Mouse (Mus musculus) left cerebral cortex, adult 2 months (tissue): Measurements from ENCODE around the gene Ppp1r12b. TPM values are rescaled to one million over a fixed set of nuclear protein-coding genes. Genes with fewer than 3 reads are reported as not detected.

Source experiments
- DNase-seq, 2 experiments: peaks; one replicate each; pipeline ENCODE4 v3.0.0; 2021 to 2022; ENCODE audit warnings: low spot score in 2 of 2, mixed read lengths in 1 of 2; ENCODE audit errors: extremely low spot score in 1 of 2
- H3K27ac ChIP-seq: fragments of 200-600 bp; 2 replicates; pipeline ENCODE4 v1.8.1; 2022
- H3K4me3 ChIP-seq: fragments of 200-600 bp; 2 replicates; pipeline ENCODE4 v1.8.1; 2022
- CTCF ChIP-seq: fragments of 200-600 bp; IDR thresholded peaks from 2 replicates; pipeline ENCODE4 v1.8.1; 2022; ENCODE audit warnings: antibody characterized with exemption, mild to moderate bottlenecking, moderate library complexity
- intact Hi-C: fragments of 180-260 bp; cut with DNase I; formaldehyde crosslinking; loops from one replicate; pipeline ENCODE4 v1.15.1; 2025
- long read RNA-seq, 2 experiments: library from polyadenylated mRNA; stranded (forward); transcript quantifications; one replicate each; pipeline ENCODE4 v2.0.0; 2021; ENCODE audit warnings: borderline mapping rate in 2 of 2
- total RNA-seq, 2 experiments: library from RNA; stranded (reverse); gene quantifications; 2 replicates each; pipeline ENCODE4 v1.2.3; 2021

Ppp1r12b gene
- total RNA-seq, result 10 to 100 TPM; 80.2 to 82.0 TPM
- long read RNA-seq, experiment 1, partial matches to known transcripts, result 1 of 20 reads
- long read RNA-seq, experiment 1, other reads (novel, unspliced or antisense), result 19 of 20 reads
- long read RNA-seq, experiment 2, partial matches to known transcripts, result 1 of 16 reads
- long read RNA-seq, experiment 2, other reads (novel, unspliced or antisense), result 15 of 16 reads

DNA sequence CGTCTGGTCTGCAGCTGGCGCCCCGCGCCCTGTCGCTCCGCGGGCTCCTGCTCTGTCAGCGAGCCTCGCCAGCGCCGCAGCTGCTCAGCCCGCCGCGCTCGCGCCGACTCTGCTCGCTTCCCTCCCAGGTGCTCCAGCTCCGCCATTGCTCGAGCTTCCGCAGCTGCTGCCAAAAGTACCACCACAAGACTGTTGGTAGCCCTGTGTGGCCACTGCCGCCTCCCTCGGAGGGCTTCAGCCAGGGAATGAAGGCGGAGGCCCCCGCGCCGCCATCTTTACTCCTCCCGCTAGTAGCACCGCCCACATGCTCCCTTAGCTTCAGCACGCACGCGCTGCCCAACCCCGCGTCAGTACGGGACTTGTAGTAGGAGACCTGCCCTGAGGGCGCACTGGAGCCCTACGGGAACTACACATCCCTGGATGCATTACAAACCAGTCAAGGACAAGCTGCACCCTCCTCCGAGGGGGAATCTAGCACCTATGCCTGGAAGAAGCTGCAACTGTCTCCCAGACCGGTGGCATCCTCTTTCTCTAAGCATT lies at the start of gene Ppp1r12b:
Gene Ppp1r12b (minus strand): TSS at position 306 of the 540 bp plus-strand sequence.
- intact Hi-C loops, result loop anchor here (2.0 kb wide), 1 partner anchor 47 kb away; no protein-coding TSS in a partner anchor
- H3K27ac ChIP-seq, result peak within 1 kb of the TSS; percentile 95
- peak within 1 kb of the TSS; percentile 88 for H3K4me3 ChIP-seq
- peak; percentile 94 to 96 for DNase-seq
- TF ChIP-seq CTCF, result peak; percentile 49

DNA sequence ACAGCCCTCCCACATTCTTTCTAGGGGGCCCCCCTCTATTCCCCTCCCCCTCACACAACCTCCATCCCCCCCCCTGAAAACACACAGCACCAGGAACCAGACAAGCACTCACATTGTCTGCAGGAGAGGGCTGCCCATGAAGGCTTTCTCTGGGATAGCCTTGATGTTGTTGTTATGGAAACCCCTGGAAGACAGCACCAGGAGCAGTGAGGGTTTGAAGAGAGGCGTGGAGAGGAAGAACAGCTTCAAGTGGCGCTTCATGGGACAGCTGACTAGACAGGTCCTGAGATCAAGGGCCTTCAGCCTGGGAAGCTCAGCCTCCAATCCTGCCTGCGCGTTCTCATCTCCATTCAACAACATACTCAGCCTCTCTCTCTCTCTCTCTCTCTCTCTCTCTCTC lies 47.6 kb upstream of the Ppp1r12b start:
- Histone ChIP-seq H3K4me3 (no peak overlapping the region), H3K27ac (no peak overlapping the region)
- no peak for TF ChIP-seq CTCF
- intact Hi-C loops, result no loop called here
- no peak for DNase-seq

DNA sequence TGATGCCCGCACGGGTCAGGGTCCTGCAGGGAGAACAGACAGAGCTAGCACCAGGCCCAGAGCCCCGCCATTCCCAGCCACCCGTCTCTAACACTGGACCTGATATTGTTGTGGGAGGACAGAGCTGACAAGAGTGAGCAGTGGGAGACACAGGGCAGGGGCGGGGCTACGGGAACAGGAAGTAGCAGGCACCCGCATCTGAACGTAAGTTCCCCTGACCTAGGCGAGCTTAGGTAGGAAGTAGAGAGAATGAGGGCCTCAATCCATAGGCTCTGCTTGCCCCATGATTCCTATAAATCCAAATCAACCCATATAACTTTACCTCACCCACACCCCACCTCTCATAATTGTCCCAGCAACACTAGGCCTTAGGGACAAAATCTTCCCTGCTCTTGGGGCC lies 44.8 kb upstream of the Ppp1r12b start:
- intact Hi-C loops, result no loop called here
- Histone ChIP-seq H3K4me3 (no peak overlapping the region), H3K27ac (no peak overlapping the region)
- DNase-seq, result no peak
- no peak for TF ChIP-seq CTCF

DNA sequence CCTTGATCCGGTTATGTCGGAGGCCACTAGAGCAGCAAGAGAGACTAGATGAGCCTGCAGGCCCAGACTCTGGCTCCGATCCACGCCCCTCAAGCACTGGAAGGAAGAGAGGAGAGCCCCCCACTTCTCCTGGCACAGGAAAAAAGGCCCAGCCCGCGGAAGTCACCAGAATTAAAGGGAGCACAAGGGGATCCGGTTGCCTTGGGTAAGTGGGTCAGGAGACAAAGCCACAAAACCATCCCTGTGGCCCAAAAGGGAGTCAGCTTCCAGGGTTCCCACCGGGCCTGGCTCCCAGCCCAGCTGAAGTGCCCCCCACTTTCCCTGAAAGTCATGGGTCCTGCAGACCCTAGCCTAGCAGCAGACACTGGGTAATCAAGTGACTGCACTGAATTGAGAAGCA lies 42.5 kb upstream of the Ppp1r12b start:
- intact Hi-C loops, result no loop called here

DNA sequence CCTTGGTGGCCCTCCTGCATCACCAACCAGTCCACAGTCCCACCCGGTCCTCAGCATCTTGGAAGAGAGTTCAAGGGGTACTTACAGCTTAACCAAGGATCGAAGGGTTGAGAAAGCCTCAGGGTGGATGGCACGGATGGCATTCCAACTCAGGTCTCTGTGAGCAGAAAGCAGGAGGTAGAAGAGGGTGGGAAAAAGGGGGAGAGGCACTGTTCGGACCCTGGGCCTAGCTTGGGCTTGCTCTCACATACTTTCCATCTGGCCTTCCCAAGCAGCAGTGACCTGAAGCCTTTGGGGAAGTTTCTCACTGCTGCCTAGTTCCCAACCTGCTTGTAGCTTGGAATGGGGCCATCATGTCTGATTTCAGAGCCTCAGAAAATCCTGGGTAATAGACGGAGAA lies 41.8 kb upstream of the Ppp1r12b start:
- intact Hi-C loops, result no loop called here
- no peak for TF ChIP-seq CTCF
- DNase-seq, result no peak

More for the DNA sequence above, 42.5 kb upstream of the Ppp1r12b start:
- DNase-seq, result no peak
- Histone ChIP-seq H3K4me3 (no peak overlapping the region), H3K27ac (no peak overlapping the region)
- no peak for TF ChIP-seq CTCF

DNA sequence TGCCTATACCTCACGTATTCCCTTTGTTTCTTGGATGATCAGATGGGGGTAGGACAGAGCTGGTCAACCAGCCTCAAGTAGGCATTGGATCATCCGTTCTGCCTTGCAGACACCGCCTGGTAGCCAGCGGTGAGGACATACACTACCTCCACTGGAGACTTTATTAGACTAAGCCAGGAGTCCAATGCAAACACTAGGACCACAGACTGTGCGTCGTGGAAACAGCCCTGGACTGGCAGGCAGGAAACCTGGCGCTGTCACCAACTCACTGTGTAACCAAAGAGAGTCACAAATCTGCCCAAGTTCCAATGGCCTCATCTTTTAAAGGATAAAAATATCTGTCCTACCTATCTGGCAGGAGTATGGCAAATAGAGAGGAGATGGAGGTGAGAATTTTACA lies 40.7 kb upstream of the Ppp1r12b start:
- no peak overlapping the region for H3K27ac ChIP-seq
- TF ChIP-seq CTCF, result no peak
- DNase-seq, result no peak
- intact Hi-C loops, result no loop called here
- no peak overlapping the region for H3K4me3 ChIP-seq

More for the DNA sequence above, 41.8 kb upstream of the Ppp1r12b start:
- H3K4me3 ChIP-seq, result no peak overlapping the region
- H3K27ac ChIP-seq, result no peak overlapping the region

DNA sequence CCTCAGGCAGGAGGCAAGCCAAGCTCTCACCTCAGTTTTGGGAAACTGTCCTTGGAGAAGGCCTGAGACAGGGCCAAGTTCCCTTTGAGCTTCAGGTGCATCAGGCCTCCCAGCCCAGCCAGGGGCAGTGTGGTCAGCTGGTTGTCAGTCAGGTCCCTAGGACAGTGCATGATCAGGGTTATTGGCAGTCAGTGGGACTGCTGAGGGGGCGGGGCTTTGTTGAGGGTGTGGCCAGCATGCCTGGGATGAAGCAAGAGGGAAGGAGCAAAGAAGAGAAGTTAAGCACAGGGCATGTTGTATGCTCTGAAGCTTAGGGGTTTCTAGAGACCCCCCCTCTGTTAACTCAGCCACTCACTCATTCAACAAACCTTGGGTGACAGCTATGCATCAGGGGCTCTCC lies 40.2 kb upstream of the Ppp1r12b start:
- intact Hi-C loops, result no loop called here
- Histone ChIP-seq H3K4me3 (no peak overlapping the region), H3K27ac (no peak overlapping the region)
- no peak for DNase-seq
- TF ChIP-seq CTCF, result no peak

DNA sequence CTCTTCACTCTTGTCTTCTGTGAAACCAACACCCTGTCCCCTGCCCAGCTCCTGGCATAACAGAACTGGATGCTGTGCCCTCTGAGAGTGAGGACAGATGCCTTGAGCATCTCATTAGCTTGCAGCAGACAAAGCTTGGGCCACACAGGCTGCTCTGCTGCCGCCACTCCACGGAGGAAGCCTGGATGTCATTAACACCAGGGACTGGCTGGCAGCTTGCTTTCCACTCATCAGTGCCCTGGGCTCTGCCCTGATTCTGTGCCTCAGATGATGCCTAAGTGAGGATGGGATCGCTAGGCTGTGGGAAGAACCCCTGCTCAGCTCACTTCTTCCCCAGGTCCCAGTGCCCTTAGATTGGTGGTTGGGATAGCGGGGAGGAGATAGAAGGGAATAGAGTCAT lies 39.7 kb upstream of the Ppp1r12b start:
- TF ChIP-seq CTCF, result no peak
- H3K27ac ChIP-seq, result no peak overlapping the region
- H3K4me3 ChIP-seq, result no peak overlapping the region
- intact Hi-C loops, result no loop called here
- DNase-seq, result no peak

DNA sequence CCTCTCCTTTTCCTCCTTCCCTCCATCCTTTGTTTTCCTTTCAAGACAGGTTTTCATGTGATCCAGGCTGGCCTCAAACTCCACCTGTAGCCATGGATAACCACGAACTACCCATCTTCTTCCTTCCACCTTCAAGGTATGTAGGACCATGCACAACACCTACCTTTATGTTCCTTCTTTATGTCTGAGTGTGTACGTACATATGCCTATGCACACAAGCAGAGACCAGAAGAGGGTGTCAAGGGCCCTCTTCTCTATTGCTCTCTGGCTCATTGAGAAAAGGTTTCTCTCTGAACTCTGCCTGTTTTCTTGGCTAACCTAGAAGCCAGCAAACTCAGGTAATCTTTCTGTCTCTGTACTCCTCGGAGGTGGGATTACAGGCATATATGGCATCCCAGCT lies 39.0 kb upstream of the Ppp1r12b start:
- no peak for TF ChIP-seq CTCF
- H3K27ac ChIP-seq, result no peak overlapping the region
- intact Hi-C loops, result no loop called here
- H3K4me3 ChIP-seq, result no peak overlapping the region
- no peak for DNase-seq

DNA sequence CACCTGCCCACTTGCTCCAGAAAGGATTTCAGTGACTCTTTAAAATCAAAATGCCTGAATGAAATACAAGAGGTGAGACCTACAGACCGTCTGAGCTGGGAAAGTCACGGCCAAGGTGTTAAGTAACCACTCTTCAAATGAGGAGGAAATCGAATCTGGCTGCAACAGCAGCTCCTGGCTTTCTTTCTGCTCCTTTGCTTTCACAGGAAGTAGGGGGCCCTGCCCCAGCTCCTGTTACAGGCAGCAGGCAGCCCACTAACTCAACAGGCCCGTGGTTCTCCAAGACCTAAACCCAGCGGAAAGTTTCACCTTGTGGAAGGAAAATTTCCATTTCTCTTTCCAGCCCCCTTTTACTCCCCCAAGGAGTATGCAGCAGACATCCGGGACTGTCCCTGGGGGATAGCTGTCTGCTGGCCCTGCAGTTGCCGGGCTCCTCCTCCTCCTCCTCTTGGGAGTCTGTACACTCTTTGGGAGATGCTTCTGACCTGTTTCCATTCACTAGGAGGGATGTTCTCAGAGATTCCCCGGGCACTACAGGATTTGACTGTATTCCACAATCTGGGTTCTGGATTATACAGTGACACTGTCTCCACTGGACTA lies 36.4 kb upstream of the Ppp1r12b start:
- Histone ChIP-seq H3K27ac (no peak overlapping the region), H3K4me3 (no peak overlapping the region)
- intact Hi-C loops, result no loop called here
- DNase-seq, result no peak
- TF ChIP-seq CTCF, result no peak

DNA sequence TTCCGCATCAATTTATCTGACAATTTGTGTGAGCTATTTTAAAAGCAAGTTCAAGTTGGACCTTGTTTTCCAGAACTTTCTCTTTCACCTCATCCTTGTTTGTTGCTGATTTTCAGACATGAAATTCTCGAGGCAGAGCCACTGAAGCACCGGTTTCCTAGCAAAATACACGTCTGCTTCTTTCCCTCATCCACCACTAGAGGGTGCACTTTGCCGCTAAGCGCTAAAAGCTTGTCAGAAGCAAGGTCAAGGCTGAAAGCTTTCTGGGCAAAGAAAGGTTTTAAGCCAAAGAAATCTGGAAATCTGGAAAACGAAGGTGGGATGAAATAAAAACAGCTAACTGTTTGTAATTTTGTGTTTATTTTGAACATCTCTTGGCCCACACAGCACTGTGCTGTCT lies 33.6 kb upstream of the Ppp1r12b start:
- DNase-seq, result peak; percentile 73 to 80
- Histone ChIP-seq H3K4me3 (no peak overlapping the region), H3K27ac (no peak overlapping the region)
- intact Hi-C loops, result loop anchor here (1.0 kb wide), 2 partner anchors 117 to 121 kb away; no protein-coding TSS in a partner anchor
- TF ChIP-seq CTCF, result peak; percentile 95

- Histone ChIP-seq H3K27ac (peak overlapping the region; percentile 56; the same call in 1 of the 2 replicates), H3K4me3 (peak overlapping the region; percentile 46)
- intact Hi-C loops, result no loop called here
- TF ChIP-seq CTCF, result no peak
- DNase-seq, result no peak
Measured at GRCm38 (mm10) chr1:134987962-134988341, 32.2 kb upstream of the Ppp1r12b start.
